Mouse (Mus musculus): ENCODE measurements at regions not wholly inside any gene's neighbourhood (a gene's known extent, or its start where the extent isn't known, plus 50 kb on each side); places are given as distances from the start of the nearest gene placed in this dataset.

GRCm38 (mm10) chr10:7280429-7280828 lies 68.4 kb upstream of the Cnksr3 start:
- TF ChIP-seq CTCF (IDR thresholded peaks at IDR 0.05; ENCODE audit: extremely low read depth, insufficient read depth, low read length): no peak
- TF ChIP-seq POLR2A (IDR thresholded peaks at IDR 0.05; ENCODE audit: extremely low read depth, insufficient read depth, low read length): no peak
